Mouse (Mus musculus): ENCODE results near the gene Clba1. TPM values are rescaled to one million over a fixed set of nuclear protein-coding genes. Genes with fewer than 3 reads are reported as not detected.
A peak's percentile ranks its signal among the peaks of the same experiment; 100 is the strongest.
"Not testable (repeated sequence)": the region's sequence is repeated elsewhere in the genome, so short reads cannot be mapped to it uniquely, and the experiment has no call there.

Gene Clba1
- polyA plus RNA-seq, 1 experiment from 2014 or later, result 8.5 TPM

DNA sequence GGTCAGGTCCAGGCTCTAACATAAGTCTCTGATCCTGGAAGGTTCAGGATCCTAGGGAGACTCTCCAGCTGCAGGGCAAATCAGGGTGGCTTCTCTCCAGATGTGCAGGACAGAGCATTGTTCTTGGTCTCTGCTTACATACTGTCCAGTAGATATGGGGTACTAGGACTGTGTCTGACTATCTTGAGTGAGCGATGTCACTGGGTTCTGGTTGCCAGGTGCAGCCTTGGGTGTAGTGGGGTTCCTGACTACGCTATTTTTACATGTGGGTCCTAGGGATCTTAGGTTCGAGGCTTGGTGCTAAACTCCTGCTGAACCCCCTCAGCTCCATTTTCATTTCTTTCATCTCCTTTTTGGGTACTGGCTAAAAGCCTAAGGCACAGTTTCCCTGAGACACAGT, 21.8 kb downstream of the Clba1 start:
- Histone ChIP-seq H3K9ac (ENCODE audit: low read depth, low read length) (peak overlapping the region; percentile 97; the same call in 1 of the 2 replicates), H3K9me3 (ENCODE audit: control insufficient read depth, low read length) (no peaks in the 10 kb centered on the region), H3K4me3 (ENCODE audit: low read length) (peak overlapping the region; percentile 68), H3K27me3 (ENCODE audit: control insufficient read depth, insufficient read depth, low read length) (no peaks in the 10 kb centered on the region), H3K4me1 (ENCODE audit: control insufficient read depth, insufficient read depth, low read length) (peaks cover 25% of the 10 kb centered on the region), H3K27ac (ENCODE audit: low read depth, low read length) (no peak overlapping the region), H3K4me2 (replicated peaks; ENCODE audit: low read depth, low read length) (peak overlapping the region; percentile 64), H3K36me3 (ENCODE audit: control insufficient read depth, insufficient read depth, low read length) (peaks cover 28% of the 10 kb centered on the region)
- ATAC-seq (ENCODE audit: low FRiP score, low TSS enrichment), result no peak
- 92% methylated on average over 3 of the region's 3 CpGs for WGBS

DNA sequence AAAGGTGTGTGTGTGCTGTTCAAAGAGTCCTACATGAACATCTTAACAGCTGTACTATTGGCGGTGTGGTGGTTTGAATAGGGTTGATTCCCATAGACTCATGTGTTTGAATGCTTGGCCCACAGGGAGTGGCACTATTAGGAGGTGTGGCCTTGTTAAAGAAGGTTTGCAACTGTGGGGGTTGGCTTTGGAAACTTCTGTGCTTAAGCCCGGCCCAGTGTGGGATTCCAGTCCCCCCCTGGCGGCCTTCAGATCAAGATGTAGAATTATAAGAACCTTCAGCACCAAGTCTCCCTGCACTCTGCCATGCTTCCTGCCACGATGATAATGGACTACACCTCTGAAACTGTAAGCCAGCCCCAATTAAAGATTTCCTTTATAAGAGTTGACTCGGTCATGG, 23.7 kb downstream of the Clba1 start:
- H3K4me3 ChIP-seq (ENCODE audit: low read length), result no peak overlapping the region
- no peaks in the 10 kb centered on the region for H3K9me3 ChIP-seq (ENCODE audit: control insufficient read depth, low read length)
- H3K9ac ChIP-seq (ENCODE audit: low read depth, low read length), result no peak overlapping the region
- no peak for ATAC-seq (ENCODE audit: low FRiP score, low TSS enrichment)
- H3K36me3 ChIP-seq (ENCODE audit: control insufficient read depth, insufficient read depth, low read length), result peaks cover 10% of the 10 kb centered on the region
- WGBS, result 97% methylated on average over 5 of the region's 5 CpGs
- no peak overlapping the region for H3K4me2 ChIP-seq (replicated peaks; ENCODE audit: low read depth, low read length)
- H3K27ac ChIP-seq (ENCODE audit: low read depth, low read length), result no peak overlapping the region
- H3K27me3 ChIP-seq (ENCODE audit: control insufficient read depth, insufficient read depth, low read length), result no peaks in the 10 kb centered on the region
- H3K4me1 ChIP-seq (ENCODE audit: control insufficient read depth, insufficient read depth, low read length), result peaks cover 12% of the 10 kb centered on the region

DNA sequence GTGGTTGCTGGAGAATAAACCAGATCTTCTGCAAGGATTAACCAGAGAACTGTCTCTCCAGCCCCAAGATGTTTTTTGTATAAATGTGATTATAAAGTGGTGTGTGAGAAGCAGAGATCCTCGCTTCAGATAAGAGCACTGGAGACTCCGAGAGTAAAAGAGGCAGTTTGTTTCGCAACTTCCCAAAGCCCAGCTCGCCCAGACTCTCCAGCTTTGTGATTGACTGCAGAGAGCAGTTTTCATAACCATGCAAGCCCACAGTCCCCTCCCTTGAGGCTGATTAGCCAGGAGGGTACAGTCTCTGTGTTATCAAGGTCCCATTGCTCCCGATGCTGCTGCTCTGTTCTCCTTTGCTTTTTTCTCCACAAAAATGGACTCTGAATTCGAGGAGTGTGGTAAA, 24.8 kb downstream of the Clba1 start:
- Histone ChIP-seq H3K4me1 (ENCODE audit: control insufficient read depth, insufficient read depth, low read length) (peaks cover 5% of the 10 kb centered on the region; the same call in 1 of the 2 replicates), H3K4me2 (replicated peaks; ENCODE audit: low read depth, low read length) (no peak overlapping the region), H3K27me3 (ENCODE audit: control insufficient read depth, insufficient read depth, low read length) (no peaks in the 10 kb centered on the region), H3K4me3 (ENCODE audit: low read length) (no peak overlapping the region), H3K9ac (ENCODE audit: low read depth, low read length) (no peak overlapping the region), H3K9me3 (ENCODE audit: control insufficient read depth, low read length) (no peaks in the 10 kb centered on the region), H3K36me3 (ENCODE audit: control insufficient read depth, insufficient read depth, low read length) (peaks cover 4% of the 10 kb centered on the region; the same call in 1 of the 2 replicates), H3K27ac (ENCODE audit: low read depth, low read length) (no peak overlapping the region)
- ATAC-seq (ENCODE audit: low FRiP score, low TSS enrichment), result no peak
- WGBS, result 78% methylated on average over 6 of the region's 6 CpGs

DNA sequence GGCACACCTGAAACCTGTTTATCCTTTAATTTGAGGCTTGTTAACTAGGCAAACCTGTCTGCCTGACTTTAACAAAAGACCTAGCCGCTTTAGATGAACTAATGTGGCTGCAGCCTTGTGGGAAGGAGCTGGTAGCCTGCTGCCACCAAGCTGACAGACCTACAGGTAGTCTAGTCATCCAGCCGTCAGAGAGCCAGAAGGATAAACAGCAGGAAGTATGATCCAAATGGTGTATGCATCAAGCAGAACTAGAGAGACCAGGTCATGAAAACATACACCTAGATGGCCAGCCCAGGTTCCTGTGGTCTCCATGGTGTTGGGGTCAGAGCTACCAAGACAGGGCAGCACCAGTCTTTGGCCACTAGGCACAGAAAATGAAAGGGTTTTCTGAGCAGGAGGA, 26.3 kb downstream of the Clba1 start:
- H3K9ac ChIP-seq (ENCODE audit: low read depth, low read length), result no peak overlapping the region
- peaks cover 5% of the 10 kb centered on the region; the same call in 1 of the 2 replicates for H3K4me1 ChIP-seq (ENCODE audit: control insufficient read depth, insufficient read depth, low read length)
- peaks cover 4% of the 10 kb centered on the region; the same call in 1 of the 2 replicates for H3K36me3 ChIP-seq (ENCODE audit: control insufficient read depth, insufficient read depth, low read length)
- H3K27me3 ChIP-seq (ENCODE audit: control insufficient read depth, insufficient read depth, low read length), result no peaks in the 10 kb centered on the region
- H3K4me2 ChIP-seq (replicated peaks; ENCODE audit: low read depth, low read length), result no peak overlapping the region
- H3K27ac ChIP-seq (ENCODE audit: low read depth, low read length), result no peak overlapping the region
- ATAC-seq (ENCODE audit: low FRiP score, low TSS enrichment), result no peak
- H3K9me3 ChIP-seq (ENCODE audit: control insufficient read depth, low read length), result no peaks in the 10 kb centered on the region
- H3K4me3 ChIP-seq (ENCODE audit: low read length), result no peak overlapping the region
- WGBS, result 83% methylated on average over 2 of the region's 2 CpGs

DNA sequence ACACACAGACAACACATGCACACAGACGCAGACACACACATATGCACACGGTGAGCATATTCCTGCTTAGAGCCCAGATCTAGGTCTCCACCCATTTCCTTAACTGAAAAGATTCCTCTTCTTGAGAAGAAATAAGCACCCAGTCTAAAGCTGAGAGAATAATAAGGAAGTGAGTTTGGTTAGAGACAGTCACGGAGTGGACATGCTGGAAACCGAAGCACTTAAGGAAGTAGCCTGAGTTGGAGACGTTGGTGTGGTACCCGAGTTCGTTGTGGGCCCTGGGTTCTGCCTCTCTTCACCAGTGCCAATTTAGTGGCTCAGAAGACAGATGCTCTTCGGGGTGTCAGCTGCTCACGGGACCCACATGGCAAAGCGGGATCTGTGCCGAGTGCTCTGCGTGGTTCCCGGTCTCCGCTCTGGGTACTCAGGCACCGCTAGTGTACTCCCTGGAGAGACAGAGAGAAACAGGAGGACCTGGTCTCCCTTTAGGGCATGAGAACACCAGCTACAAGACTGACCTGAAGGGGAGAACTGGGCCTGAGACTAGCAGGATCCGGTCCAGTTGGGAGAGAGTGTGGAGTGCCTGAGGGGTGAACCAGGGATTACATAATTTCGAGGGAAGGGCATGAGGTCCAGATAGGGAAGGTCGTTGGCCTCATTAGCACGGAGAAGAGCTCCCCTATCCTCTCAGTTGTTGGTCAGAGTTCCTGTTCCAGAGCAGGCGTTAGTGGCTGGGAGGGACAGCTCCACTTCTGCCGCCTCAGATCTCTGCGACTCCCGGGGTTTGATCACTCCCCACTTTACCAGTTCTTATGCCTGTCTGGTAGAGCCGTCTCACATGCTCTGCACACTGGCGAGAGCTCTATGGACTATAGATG, 31.7 kb downstream of the Clba1 start:
- H3K27me3 ChIP-seq (ENCODE audit: control insufficient read depth, insufficient read depth, low read length), result no peaks in the 10 kb centered on the region
- no peak overlapping the region for H3K4me3 ChIP-seq (ENCODE audit: low read length)
- no peaks in the 10 kb centered on the region for H3K4me1 ChIP-seq (ENCODE audit: control insufficient read depth, insufficient read depth, low read length)
- H3K9me3 ChIP-seq (ENCODE audit: control insufficient read depth, low read length), result no peaks in the 10 kb centered on the region
- H3K4me2 ChIP-seq (replicated peaks; ENCODE audit: low read depth, low read length), result no peak overlapping the region
- no peak overlapping the region for H3K27ac ChIP-seq (ENCODE audit: low read depth, low read length)
- no peaks in the 10 kb centered on the region for H3K36me3 ChIP-seq (ENCODE audit: control insufficient read depth, insufficient read depth, low read length)
- ATAC-seq (ENCODE audit: low FRiP score, low TSS enrichment), result no peak
- no peak overlapping the region for H3K9ac ChIP-seq (ENCODE audit: low read depth, low read length)
- WGBS, result 82% methylated on average over 25 of the region's 25 CpGs

DNA sequence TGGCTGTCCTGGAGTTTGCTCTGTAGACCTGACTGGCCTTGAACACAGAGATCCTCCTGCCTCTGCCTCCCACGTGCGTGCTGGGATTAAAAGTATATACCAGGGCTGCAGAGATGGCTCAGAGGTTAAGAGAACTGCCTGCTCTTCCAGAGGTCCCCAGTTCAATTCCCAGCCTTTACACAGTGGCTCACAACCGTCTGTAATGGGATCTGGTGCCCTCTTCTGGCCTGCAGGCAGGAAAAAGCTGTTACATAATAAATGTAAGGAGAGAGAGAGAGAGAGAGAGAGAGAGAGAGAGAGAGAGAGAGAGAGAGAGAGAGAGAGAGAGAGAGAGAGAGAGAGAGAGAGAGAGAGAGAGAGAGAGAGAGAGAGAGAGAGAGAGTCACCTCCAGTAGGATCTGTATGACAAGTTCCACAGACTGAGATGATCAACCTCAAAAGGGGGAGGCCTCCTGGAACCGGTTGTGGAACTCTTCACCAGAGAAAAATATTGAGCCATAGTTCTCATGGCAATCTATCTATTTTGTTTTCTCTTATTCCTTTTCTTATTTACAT, 32.7 kb downstream of the Clba1 start:
- H3K4me1 ChIP-seq (ENCODE audit: control insufficient read depth, insufficient read depth, low read length); H3K27me3 ChIP-seq (ENCODE audit: control insufficient read depth, insufficient read depth, low read length); H3K9ac ChIP-seq (ENCODE audit: low read depth, low read length); H3K4me3 ChIP-seq (ENCODE audit: low read length); H3K4me2 ChIP-seq (replicated peaks; ENCODE audit: low read depth, low read length); ATAC-seq (ENCODE audit: low FRiP score, low TSS enrichment); H3K27ac ChIP-seq (ENCODE audit: low read depth, low read length); H3K36me3 ChIP-seq (ENCODE audit: control insufficient read depth, insufficient read depth, low read length); H3K9me3 ChIP-seq (ENCODE audit: control insufficient read depth, low read length): not testable (repeated sequence)
- 49% methylated on average over 4 of the region's 4 CpGs for WGBS

DNA sequence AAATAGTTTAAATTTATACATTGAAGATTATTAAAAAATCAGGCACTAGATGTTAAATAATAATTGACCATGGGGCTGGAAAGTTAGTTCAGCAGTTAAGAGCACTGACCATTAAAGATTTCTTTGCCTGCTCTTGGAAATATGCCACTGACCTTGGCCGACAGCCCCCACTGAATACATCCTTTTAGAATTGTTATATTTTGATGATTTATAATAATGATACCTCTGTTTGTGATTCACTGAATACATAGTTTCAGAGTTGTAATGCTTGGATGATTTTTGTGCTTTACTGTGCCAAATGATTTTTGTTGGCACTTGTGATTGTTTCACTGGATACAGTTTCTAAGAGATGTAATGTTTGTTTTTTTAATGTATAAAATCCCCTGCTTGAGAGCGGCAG, 33.4 kb downstream of the Clba1 start:
- H3K27ac ChIP-seq (ENCODE audit: low read depth, low read length); H3K4me3 ChIP-seq (ENCODE audit: low read length); H3K9me3 ChIP-seq (ENCODE audit: control insufficient read depth, low read length); H3K9ac ChIP-seq (ENCODE audit: low read depth, low read length); H3K36me3 ChIP-seq (ENCODE audit: control insufficient read depth, insufficient read depth, low read length); H3K4me1 ChIP-seq (ENCODE audit: control insufficient read depth, insufficient read depth, low read length); H3K27me3 ChIP-seq (ENCODE audit: control insufficient read depth, insufficient read depth, low read length); ATAC-seq (ENCODE audit: low FRiP score, low TSS enrichment); H3K4me2 ChIP-seq (replicated peaks; ENCODE audit: low read depth, low read length): not testable (repeated sequence)
- 87% methylated on average over 2 of the region's 2 CpGs for WGBS

DNA sequence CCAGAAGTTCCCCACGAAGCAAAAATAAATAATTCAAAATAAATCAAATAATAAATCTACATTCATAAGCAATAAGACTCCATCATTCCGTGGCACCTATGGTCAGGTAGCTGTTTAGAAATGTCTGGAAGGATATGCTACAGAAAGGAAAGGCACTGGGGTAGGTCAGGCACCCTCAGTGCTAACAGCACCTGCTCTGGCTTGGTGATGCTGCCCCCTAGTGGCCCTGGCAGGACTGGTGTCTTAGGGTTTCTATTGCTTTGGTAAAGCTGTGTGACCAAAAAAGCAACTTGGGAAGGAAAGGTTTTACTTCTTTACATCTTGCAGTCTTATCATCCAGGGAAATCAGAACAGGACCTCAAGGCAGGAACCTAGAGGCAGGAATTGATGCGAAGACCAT, 35.1 kb downstream of the Clba1 start:
- Histone ChIP-seq H3K27me3 (ENCODE audit: control insufficient read depth, insufficient read depth, low read length) (no peaks in the 10 kb centered on the region), H3K9ac (ENCODE audit: low read depth, low read length) (no peak overlapping the region), H3K36me3 (ENCODE audit: control insufficient read depth, insufficient read depth, low read length) (no peaks in the 10 kb centered on the region), H3K4me2 (replicated peaks; ENCODE audit: low read depth, low read length) (no peak overlapping the region), H3K4me3 (ENCODE audit: low read length) (no peak overlapping the region), H3K27ac (ENCODE audit: low read depth, low read length) (no peak overlapping the region), H3K9me3 (ENCODE audit: control insufficient read depth, low read length) (no peaks in the 10 kb centered on the region), H3K4me1 (ENCODE audit: control insufficient read depth, insufficient read depth, low read length) (no peaks in the 10 kb centered on the region)
- ATAC-seq (ENCODE audit: low FRiP score, low TSS enrichment), result peak; percentile 83
- WGBS, result 14% methylated on average over 3 of the region's 3 CpGs

DNA sequence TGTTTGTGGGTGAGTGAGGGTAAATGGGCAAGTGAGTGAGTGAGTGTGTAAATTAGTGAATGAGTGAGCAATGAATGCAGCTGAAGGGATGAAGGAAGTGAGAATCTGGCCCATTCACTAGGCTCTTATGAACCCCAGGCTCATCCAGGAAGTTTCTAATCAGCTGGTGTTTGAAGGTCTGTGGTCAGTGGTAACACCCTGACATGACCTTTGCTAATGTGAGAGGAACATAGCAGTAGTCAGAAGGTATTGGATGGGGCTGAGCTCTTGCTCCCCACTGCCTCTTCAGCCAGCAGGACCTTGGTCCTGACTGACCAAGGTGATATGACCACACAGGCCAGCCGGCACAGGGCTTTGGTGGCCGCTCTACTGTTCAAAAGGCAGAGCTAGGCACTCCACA, 39.1 kb downstream of the Clba1 start:
- ATAC-seq (ENCODE audit: low FRiP score, low TSS enrichment), result no peak
- Histone ChIP-seq H3K9me3 (ENCODE audit: control insufficient read depth, low read length) (no peaks in the 10 kb centered on the region), H3K36me3 (ENCODE audit: control insufficient read depth, insufficient read depth, low read length) (no peaks in the 10 kb centered on the region), H3K9ac (ENCODE audit: low read depth, low read length) (no peak overlapping the region), H3K27me3 (ENCODE audit: control insufficient read depth, insufficient read depth, low read length) (no peaks in the 10 kb centered on the region), H3K27ac (ENCODE audit: low read depth, low read length) (no peak overlapping the region), H3K4me2 (replicated peaks; ENCODE audit: low read depth, low read length) (no peak overlapping the region), H3K4me3 (ENCODE audit: low read length) (no peak overlapping the region), H3K4me1 (ENCODE audit: control insufficient read depth, insufficient read depth, low read length) (no peaks in the 10 kb centered on the region)
- WGBS, result 93% methylated on average over 2 of the region's 2 CpGs
